Mouse (Mus musculus): ENCODE measurements around the gene Mfsd2a.
"Not testable (repeated sequence)": the region's sequence is repeated elsewhere in the genome, so short reads cannot be mapped to it uniquely, and the experiment has no call there.

Mfsd2a gene

DNA sequence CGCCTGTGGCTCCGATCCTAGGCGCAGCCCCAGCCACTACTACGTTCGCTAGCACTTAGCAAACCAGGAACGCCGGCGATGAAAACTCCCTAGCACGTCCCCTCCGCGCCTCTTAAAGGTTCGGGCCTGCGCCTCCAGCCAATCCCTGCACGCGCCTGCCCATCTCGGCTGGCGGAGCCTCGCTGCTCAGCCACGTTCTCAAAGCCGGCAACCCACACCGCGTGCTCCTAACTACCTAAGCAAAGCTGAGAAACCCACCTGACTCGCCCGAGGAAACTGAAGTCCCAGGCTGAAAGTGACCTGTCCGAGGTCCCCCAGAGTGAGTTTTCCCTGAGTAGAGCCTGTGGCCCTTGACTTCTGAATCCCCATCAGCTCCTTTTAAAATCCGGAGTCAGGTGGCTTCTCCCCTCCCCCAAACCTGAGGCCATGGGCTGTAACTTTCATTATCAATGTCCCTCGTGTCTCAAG, at the start of gene Mfsd2a:
Gene Mfsd2a (minus strand): TSS at position 89 of the 468 bp plus-strand sequence.
- no peak for DNase-seq (ENCODE audit: extremely low read depth, low read depth, low spot score)

DNA sequence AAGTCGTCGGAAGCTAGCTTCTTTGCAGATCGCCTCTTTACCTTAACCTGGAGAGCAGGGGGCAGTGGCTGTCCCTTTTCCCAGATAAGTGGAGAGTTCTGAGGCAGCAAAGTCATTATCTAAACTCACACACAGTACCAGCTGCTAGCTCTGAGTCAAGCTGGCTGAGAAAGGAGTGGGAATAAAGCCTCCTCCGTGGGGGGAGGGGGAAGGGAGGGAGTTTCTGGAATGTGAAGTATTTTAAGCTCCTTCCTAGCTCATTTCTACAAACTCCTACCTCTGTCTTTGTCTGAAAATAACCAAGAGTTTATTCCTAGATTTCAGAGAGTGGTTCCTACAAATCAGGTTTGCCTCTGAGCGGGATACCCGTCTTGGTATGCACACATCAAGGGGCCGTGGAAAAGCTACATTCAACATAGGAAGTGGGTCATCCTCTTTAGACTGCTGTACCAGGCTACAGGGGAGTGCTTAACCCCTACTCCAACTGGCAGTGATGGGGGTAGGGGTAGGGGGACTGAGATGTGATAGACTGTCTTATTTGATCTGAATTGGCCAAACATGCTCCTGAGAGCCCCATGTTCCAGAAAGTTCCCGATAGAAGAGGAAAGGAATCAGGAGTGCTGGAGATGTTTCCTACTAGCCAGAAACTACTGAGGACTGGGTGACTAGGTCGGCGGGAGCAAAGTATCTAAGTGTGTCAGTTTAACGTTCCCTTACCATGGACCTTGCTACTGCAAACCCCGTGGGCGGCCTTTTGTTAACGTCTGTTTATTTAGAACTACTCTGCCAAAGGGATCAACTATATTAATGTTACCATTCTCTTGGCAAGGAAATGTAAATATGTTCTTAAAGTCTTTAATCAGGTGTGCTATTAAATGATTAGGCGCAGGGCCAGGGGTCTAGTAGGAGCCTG, 44.3 kb upstream of the Mfsd2a start:
- no peak for DNase-seq (ENCODE audit: extremely low read depth, low read depth, low spot score)

DNA sequence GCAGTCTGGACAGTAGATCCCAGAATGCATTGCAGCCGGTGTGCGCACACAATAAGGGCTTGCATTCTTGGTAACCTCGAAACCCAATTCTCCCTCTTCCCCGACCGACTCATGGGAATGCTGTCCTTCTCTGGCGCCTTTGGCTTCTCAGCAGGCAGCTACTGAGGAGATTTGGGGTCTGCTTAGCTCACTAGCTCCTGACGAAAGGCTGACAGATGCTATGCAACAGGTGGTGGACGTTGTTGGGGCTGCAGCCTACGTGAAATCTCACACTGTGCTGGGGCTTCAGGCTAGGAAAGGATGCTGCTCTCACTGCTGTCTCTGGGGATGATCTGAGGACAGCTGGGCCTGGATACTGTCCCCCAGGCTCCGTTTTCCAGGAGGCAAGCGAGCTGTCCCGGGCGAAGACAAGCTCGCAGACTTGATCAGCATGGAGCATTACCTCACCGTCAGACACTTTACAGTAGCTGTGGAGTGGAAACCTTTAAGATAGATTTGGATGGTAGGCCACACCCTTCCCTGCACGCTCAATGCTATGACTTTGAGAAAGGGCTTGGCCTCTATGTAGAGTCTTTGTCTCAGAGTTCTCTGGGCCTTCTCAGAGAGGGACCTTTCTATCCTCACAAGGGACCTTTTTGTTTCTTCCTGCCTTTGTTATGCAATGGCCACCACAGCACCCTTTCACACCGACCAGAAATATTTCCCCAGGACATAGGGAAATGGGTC, 39.8 kb upstream of the Mfsd2a start:
- no peak for DNase-seq (ENCODE audit: extremely low read depth, low read depth, low spot score)

DNA sequence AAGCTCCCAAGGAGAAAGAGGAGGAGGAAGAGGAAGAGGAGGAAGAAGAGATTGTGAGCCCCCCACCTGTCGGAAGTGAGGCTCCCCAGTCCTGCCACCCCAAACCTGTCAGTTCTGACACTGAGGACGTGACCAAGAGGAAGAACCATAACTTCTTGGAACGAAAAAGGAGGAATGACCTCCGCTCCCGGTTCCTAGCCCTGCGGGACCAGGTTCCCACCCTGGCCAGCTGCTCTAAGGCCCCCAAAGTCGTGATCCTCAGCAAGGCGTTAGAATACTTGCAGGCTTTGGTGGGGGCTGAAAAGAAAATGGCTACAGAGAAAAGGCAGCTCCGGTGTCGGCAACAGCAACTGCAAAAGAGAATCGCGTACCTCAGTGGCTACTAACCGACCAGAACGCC, 39.1 kb upstream of the Mfsd2a start:
- no peak for DNase-seq (ENCODE audit: extremely low read depth, low read depth, low spot score)

DNA sequence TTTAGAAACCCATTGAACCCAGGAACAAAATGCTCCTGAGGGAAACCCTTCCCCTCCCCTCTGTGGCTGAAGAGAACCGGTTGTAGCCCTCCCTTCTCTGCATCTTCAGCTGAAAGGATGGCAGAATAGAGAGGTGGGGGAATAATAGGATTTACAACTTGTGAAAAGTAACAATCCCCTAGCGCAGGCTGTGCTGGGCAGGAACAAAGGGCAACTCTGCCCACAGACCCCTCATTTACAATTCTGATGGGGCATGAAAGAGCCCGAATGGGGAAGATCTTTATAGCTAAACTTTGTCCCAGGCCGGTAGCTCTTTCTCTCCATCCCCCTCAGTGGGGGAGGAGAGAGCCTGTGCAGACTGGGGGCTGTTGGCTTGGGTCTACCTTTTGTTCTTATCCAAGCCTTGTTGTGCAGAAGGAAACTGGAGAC, 38.3 kb upstream of the Mfsd2a start:
- no peak for DNase-seq (ENCODE audit: extremely low read depth, low read depth, low spot score)

DNA sequence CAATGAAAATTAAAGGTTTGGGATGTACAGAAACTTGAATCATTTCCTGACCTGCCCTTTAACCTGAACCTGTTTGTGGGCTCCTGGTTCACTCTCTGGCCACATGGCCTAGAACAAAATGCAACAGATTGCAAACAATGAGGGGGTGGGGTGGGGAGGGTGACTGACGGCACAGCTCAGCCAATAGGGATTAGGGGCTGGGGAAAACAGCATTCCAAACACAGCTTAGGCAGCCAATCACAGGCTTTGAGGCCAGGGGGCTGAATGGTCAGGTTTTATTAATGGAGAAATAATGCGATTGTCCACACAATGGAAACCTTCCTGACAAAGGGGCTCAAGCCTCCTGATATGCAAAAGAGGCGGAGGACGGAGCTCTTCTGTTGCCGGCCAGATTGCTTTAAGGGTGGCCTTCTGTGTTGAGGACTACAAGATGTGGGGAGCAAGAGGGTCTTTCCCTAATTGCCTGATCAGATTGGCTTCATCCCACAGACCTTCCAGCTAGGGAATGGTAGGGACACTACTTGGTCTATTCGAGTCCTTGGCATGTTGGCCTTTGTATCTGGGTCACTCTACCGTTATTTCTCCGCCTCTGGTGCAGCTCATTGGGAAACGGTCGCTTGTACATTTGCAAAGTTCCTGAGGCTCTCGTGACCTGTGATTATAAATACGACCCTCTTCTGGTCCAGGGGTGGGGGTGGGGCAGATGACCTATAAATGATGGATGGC, 37.7 kb upstream of the Mfsd2a start:
- no peak for DNase-seq (ENCODE audit: extremely low read depth, low read depth, low spot score)

DNA sequence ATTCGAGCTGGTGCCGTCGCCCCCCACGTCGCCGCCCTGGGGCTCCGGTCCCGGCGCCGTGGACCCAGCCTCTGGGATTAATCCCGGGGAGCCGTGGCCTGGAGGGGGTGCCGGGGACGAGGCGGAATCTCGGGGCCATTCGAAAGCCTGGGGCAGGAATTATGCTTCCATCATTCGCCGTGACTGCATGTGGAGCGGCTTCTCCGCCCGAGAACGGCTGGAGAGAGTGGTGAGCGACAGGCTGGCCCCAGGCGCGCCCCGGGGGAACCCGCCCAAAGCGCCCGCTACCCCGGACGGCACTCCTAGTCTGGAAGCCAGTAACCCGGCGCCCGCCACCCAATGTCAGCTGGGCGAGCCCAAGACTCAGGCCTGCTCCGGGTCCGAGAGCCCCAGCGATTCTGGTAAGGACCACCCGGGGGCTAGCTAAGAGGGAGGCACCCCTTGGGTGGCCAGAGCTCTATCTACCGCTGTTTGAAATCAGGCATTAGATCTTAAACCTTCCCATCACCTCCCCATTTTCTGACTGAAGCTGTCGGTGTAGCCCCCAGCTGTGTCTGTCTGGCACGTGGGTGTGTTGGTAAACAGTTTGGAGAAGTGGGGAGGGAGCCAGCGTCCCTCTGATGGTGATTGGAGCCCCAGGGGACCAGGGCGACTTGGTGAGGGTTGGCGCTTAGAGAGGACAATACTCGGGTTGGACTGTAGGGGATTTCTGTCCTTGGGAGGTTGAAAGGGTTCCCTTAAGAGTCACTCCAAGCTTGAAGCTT, 35.8 kb upstream of the Mfsd2a start:
- no peak for DNase-seq (ENCODE audit: extremely low read depth, low read depth, low spot score)

DNA sequence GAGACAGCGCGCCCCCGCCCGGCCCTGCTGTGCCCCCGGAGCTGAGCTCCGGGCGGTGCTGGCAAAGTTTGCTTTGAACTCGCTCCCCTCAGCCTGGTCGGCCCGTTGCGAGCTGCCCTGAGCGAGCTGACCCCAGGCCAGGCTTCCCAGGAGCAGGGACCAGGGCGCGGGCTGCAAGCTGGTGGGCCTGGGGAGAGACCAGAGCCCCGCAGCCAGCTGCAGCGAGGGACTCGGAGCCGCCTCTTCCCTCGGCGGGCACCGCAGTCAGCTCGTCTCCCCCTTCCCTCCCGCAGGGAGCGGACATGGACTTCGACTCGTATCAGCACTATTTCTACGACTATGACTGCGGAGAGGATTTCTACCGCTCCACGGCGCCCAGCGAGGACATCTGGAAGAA, 35.2 kb upstream of the Mfsd2a start:
- DNase-seq (ENCODE audit: extremely low read depth, low read depth, low spot score), result no peak

DNA sequence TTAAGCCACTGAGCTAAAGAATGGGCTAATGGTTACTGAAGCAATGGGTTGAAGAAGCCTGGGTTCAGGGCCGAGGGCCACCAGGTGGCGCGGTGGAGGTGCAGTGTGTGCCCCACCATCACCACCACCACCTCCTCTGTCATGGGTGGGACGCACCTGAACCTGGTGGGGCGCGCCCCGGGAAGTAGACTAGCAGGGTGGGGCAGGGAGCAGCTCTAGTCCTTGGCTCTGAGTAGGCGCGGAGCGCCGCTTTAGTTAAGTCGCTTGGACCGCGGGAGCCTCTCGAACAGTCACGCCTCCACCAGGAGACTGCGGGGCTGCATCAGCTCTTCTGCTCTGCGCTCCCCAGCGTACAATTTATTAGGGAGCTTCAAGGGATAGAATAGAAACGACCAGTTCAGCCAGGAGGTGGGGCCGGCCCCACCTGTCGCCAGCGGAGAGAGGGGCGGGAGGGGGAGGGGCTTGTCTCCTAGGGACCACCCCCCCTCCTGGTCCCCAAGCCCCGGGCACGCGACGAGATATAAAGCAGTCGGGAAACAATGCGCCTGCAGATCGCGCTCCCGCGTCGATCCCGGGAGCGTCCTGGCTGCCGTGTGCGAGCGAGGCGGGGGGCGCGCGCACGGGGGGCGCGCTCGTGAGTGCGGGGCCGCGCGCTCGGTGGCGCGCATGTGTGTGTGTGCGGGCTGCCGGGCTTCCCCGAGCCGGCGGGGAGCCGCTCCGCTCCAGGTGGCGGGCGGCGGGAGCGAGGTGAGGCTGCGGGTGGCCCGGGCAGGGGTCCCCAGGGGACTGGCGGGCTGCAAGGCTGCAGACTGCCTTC, 34.6 kb upstream of the Mfsd2a start, which contains the start of gene Mycl:
Gene Mycl (plus strand): TSS at position 249 of the 817 bp plus-strand sequence.
- DNase-seq (ENCODE audit: extremely low read depth, low read depth, low spot score), result no peak

DNA sequence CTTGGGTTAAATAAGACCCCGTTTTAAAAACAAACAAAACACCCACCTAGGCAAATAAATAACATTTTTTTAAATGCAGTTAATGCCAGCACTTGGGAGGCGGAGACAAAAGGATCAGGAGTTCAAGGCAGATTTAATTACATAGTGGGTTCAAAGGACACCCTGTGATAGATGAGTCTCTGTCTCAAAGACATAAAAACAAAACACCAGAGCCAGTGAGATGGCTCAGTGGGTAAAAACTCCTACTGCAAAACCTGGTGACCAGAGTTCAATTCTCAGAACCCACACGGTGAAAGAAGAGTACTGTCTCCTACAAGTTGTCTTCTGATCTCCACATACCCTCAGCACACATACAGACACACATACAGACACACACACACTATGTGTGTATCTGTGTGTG, 31.3 kb upstream of the Mfsd2a start:
- no peak for DNase-seq (ENCODE audit: extremely low read depth, low read depth, low spot score)

DNA sequence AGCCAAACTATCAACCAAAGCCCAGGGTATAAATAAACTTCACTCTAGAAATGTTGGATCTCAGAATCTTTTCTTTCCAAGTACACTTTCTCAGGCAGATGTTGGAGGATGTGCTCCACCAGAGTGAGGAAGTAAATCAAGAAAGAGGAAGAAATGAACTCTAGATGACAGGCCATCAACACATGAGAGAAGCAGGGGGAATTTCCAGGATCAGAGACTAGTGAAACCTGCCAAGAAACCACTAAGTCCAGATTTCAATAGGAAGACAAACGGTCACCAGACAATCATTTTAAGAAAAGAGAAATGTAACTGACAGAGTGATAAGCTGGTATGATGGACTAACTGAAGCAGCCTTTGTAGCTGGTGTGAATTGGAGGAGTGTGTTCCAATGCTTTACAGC, 30.2 kb upstream of the Mfsd2a start:
- no peak for DNase-seq (ENCODE audit: extremely low read depth, low read depth, low spot score)

DNA sequence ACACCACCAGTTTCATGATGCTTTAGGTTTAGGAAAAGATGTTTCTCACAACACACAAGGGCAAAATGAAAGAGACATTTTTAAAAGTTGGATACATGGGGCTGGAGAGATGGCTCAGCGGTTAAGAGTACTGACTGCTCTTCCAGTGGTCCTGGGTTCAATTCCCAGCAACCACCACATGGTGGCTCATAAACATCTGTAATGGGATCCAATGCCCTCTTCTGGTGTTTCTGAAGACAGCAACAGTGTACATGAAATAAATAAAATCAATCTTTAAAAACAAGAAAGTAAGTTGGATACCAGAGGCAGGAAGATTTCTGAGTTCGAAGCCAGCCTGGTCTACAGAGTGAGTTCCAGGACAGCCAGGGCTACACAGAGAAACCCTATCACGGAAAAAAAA, 27.0 kb upstream of the Mfsd2a start:
- not testable (repeated sequence) for DNase-seq (ENCODE audit: extremely low read depth, low read depth, low spot score)

DNA sequence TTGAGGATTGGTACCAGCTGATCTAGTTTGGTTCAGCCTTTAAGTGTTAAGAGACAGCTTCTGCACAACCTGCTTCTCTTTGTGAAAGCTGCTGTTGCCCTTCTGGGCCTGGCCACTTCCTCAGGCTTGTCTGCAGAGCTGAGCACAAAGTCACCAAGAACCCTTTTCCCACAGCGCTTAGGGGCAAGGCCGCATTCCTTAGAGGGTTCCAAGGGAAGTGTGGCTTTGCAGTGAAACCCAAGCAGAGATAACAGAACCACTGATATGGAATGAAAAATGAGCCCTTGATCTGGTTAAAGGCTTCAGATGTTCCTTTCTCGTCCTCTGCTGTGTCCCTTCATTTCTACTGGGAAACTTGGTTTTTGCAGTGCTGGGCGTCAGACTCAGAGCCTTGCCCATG, 26.4 kb upstream of the Mfsd2a start:
- no peak for DNase-seq (ENCODE audit: extremely low read depth, low read depth, low spot score)

DNA sequence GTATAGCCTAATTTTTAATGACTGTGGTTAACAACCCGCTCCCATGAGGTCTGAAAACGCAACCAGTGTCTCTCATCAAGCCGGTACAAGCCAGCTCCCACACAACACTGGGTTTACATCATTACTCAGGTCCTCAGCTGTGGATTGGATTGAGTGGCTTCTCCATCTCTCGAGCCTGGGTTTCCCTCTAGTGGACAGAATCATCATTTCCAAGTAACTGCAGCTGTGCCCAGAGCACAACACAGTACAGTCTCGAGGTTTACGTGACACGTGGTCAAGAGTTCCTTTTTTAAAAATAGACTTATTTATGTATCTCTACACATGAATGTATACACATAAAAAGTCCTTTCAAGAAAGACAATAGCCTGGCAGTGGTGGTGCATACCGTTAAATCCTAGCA, 24.1 kb upstream of the Mfsd2a start:
- no peak for DNase-seq (ENCODE audit: extremely low read depth, low read depth, low spot score)

DNA sequence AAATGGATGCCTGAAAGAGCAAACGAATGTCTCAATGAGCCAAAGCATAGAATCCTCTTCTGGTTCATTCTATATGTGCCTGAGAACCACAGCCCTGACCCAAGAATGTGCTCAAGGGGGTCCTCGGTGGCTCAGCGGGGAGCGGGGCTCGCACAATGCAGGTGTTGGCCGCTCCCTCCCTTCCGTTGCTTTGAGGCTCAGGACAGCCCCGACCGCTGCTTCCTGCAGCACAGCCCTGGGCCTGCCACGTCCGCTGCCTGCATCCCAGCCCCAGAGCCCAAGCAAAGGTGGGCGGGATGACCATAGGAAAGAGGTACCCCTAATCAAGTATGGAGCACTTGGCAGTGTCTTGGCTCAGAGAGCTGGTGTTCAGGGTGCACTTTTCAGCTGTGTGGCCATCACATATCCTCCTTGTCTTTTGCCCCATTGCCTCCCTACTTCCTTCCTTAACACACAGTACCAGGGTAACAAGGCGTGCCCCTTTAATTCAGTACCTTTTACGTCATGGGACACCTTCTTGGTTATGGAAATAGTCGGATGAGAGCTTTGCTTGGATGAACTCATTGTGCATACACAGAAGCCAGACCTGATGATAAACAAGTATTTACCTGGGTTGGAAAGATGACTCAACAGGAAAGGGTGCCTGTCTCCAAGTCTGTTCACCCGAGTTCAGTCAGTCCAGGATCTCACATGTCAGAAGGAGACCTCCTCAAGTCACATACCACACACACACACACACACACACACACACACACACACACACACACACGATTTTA, 22.7 kb upstream of the Mfsd2a start:
- no peak for DNase-seq (ENCODE audit: extremely low read depth, low read depth, low spot score)

DNA sequence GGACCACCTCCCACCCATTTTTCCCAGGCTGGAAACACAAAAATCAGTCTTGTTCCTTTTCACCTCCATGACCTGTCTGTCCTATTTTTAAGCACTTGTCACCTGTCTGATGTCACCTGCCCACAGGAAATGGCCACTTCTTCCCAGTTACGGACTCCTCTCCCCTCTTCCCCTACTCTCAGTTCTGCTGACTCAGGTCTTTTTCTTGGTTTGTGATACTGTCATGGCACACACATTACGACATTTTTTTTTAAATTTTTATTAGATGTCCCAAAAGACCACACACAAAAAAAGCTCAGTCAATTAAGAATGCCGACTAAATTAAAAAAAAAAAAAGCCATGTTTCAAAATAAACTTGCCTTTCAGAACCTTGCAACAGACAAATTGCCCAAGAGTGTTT, 21.5 kb upstream of the Mfsd2a start:
- DNase-seq (ENCODE audit: extremely low read depth, low read depth, low spot score), result no peak

DNA sequence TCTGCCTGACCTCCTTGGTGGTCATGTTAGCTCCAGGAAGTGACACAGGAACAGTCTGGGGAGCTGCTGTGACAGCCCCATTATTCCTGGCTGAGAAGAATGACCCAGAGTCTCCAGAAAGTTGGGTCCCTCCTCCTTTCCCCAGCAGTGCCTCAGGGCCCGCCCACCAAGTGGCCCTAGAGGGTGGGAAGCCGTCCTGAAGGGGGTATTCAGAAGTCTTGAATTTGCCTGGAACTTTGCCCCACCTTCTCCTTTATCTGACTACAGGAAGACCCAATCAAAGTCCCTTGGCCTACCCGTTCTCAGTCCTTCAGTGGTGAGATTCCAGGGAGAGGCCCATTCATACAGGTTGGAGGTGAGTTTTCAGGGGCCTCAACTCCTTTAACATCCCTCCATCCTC, 20.9 kb upstream of the Mfsd2a start:
- no peak for DNase-seq (ENCODE audit: extremely low read depth, low read depth, low spot score)

DNA sequence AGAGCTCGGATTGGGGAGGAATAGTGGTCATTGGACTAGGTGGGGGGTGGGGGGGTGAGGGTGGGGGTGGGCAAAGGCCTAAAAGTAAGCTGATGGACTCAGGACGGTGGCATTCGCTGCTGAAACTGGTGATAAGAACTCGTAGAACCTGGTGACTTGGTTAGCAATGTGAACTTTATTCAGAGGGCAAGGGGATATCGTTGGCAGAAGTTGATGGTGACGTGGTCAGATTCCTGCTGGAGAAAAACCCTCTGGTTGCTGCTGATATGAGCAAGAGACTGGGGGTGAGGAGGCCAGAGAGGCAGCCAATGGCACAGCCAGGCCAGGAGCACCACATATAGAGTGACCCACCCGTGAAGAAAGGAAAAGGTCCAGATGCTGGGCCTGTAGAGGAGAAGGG, 20.2 kb upstream of the Mfsd2a start:
- no peak for DNase-seq (ENCODE audit: extremely low read depth, low read depth, low spot score)

DNA sequence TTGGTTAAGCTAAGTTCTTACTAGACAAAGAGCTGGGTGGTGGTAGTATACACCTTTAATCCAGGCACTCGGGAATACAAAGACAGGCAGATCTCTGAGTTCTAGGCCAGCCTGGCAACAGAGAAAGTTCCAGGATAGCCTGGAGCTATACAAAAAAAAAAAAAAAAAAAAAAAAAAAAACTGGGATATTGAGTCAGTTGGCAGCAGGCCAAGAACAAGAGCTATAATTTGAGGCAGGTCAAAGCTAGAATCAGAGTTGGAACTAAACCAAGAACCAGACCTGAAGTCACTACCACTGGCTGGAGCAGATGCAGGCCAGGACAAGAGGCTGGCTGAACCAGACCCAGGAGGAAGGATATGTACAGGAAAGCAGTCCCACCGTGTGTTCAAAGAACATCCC, 19.7 kb upstream of the Mfsd2a start:
- no peak for DNase-seq (ENCODE audit: extremely low read depth, low read depth, low spot score)

Measured in fat pad, adult 2 months (tissue).